Mouse (Mus musculus) liver, adult 2 months (tissue): ENCODE measurements around the gene Dchs2. TPM values are rescaled to one million over a fixed set of nuclear protein-coding genes. Genes with fewer than 3 reads are reported as not detected.
A peak's percentile ranks its signal among the peaks of the same experiment; 100 is the strongest.

Source experiments
- DNase-seq: peaks from one replicate; pipeline ENCODE4 v3.0.0-alpha.2; 2011; ENCODE audit warnings: low read depth, low spot score; ENCODE audit errors: extremely low read depth
- H3K27ac ChIP-seq: fragments of 200-500 bp; replicated peaks from 2 replicates; pipeline ENCODE4 v1.5.1; 2012; ENCODE audit warnings: low read depth, mild to moderate bottlenecking, control low read depth, inconsistent platforms, low read length; ENCODE audit not compliant: insufficient read depth
- H3K27me3 ChIP-seq: fragments of 200-500 bp; 2 replicates; pipeline ENCODE4 v1.6.1; 2012; ENCODE audit warnings: mild to moderate bottlenecking, moderate library complexity, low read length, inconsistent platforms; ENCODE audit not compliant: control insufficient read depth, insufficient read depth
- H3K36me3 ChIP-seq: fragments of 200-500 bp; 2 replicates; pipeline ENCODE4 v1.6.1; 2012; ENCODE audit warnings: low read length, inconsistent platforms; ENCODE audit not compliant: control insufficient read depth, insufficient read depth
- H3K4me1 ChIP-seq: fragments of 200-500 bp; 2 replicates; pipeline ENCODE4 v1.6.1; 2011; ENCODE audit warnings: low read length; ENCODE audit not compliant: control insufficient read depth, insufficient read depth
- H3K4me3 ChIP-seq: fragments of 200-500 bp; 2 replicates; pipeline ENCODE4 v1.5.1; 2011; ENCODE audit warnings: low read depth, mild to moderate bottlenecking, control low read depth, low read length, moderate library complexity; ENCODE audit not compliant: insufficient read depth
- H3K79me2 ChIP-seq: fragments of 200-500 bp; 2 replicates; pipeline ENCODE4 v1.6.1; 2012; ENCODE audit warnings: inconsistent platforms, mild to moderate bottlenecking, low read length, moderate library complexity; ENCODE audit not compliant: control insufficient read depth, insufficient read depth
- H3K9ac ChIP-seq: fragments of 200-500 bp; 2 replicates; pipeline ENCODE4 v1.6.1; 2012; ENCODE audit warnings: low read depth, mild to moderate bottlenecking, control low read depth, inconsistent platforms, low read length
- CTCF ChIP-seq: fragments of 200-500 bp; IDR thresholded peaks from 2 replicates; pipeline ENCODE4 v1.5.1; 2011; ENCODE audit warnings: low read depth, low read length, control low read depth
- POLR2A ChIP-seq: fragments of 200-500 bp; IDR thresholded peaks from 2 replicates; pipeline ENCODE4 v1.6.1; 2011; ENCODE audit warnings: low read length, control low read depth; ENCODE audit not compliant: insufficient read depth; ENCODE audit errors: extremely low read depth
- WGBS: fragments of 180-500 bp; shearing (Covaris S2); methylation state at CpG from one replicate; pipeline ENCODE4 v1.1.7; 2018; 5-methylcytosine and 5-hydroxymethylcytosine counted together
- polyA plus RNA-seq: library from polyadenylated mRNA; depleted of rRNA; stranded (reverse); fragments of >200 nt; gene quantifications from 2 replicates; pipeline ENCODE4 v1.2.3, GENCODE M21; 2012
- total RNA-seq: library from RNA; depleted of rRNA; stranded (reverse); fragments of >200 nt; gene quantifications from 2 replicates; pipeline ENCODE4 v1.2.3, GENCODE M21; 2014

The Dchs2 gene
- total and polyA plus RNA-seq, 2 experiments, result 0.01 to 0.09 TPM

- Histone ChIP-seq H3K36me3 (no peaks in the 10 kb centered on the region), H3K27me3 (no peaks in the 10 kb centered on the region), H3K9ac (no peak overlapping the region), H3K4me1 (no peaks in the 10 kb centered on the region), H3K27ac (no peak overlapping the region), H3K4me3 (no peak overlapping the region), H3K79me2 (no peaks in the 10 kb centered on the region)
- DNase-seq, result no peak
- TF ChIP-seq POLR2A (no peak), CTCF (no peak)
- WGBS, result 62% methylated on average over 9 of the region's 9 CpGs
Observed at GRCm38 (mm10) chr3:83270982-83271381, 143.2 kb downstream of the Dchs2 start.

GRCm38 (mm10) chr3:83273555-83274244, 146.0 kb downstream of the Dchs2 start:
- peak; percentile 43 for DNase-seq

GRCm38 (mm10) chr3:83275703-83276102, 148.0 kb downstream of the Dchs2 start:
- WGBS, result 49% methylated on average over 5 of the region's 5 CpGs
- Histone ChIP-seq H3K27me3 (no peaks in the 10 kb centered on the region), H3K4me1 (no peaks in the 10 kb centered on the region)

More at GRCm38 (mm10) chr3:83273555-83274244, 146.0 kb downstream of the Dchs2 start:
- H3K4me3 ChIP-seq, result no peak overlapping the region
- H3K79me2 ChIP-seq, result no peaks in the 10 kb centered on the region
- TF ChIP-seq CTCF (peak; percentile 15; the same call in 1 of the 2 replicates), POLR2A (no peak)
- no peaks in the 10 kb centered on the region for H3K27me3 ChIP-seq
- 35% methylated on average over 19 of the region's 19 CpGs for WGBS
- H3K27ac ChIP-seq, result no peak overlapping the region
- no peaks in the 10 kb centered on the region for H3K4me1 ChIP-seq
- H3K36me3 ChIP-seq, result no peaks in the 10 kb centered on the region
- no peak overlapping the region for H3K9ac ChIP-seq

GRCm38 (mm10) chr3:83283882-83284281, 156.1 kb downstream of the Dchs2 start:
- no peaks in the 10 kb centered on the region for H3K79me2 ChIP-seq
- H3K4me1 ChIP-seq, result no peaks in the 10 kb centered on the region
- WGBS, result 55% methylated on average over 1 of the region's 1 CpGs
- H3K4me3 ChIP-seq, result no peak overlapping the region
- H3K27me3 ChIP-seq, result no peaks in the 10 kb centered on the region
- no peak overlapping the region for H3K9ac ChIP-seq
- H3K36me3 ChIP-seq, result no peaks in the 10 kb centered on the region
- TF ChIP-seq POLR2A, result no peak
- no peak for TF ChIP-seq CTCF
- H3K27ac ChIP-seq, result no peak overlapping the region
- DNase-seq, result no peak

More at GRCm38 (mm10) chr3:83275703-83276102, 148.0 kb downstream of the Dchs2 start:
- TF ChIP-seq CTCF, result no peak
- no peak for TF ChIP-seq POLR2A
- no peaks in the 10 kb centered on the region for H3K79me2 ChIP-seq
- no peak for DNase-seq
- H3K27ac ChIP-seq, result no peak overlapping the region
- no peak overlapping the region for H3K4me3 ChIP-seq
- H3K36me3 ChIP-seq, result no peaks in the 10 kb centered on the region
- no peak overlapping the region for H3K9ac ChIP-seq

- H3K36me3 ChIP-seq, result no peaks in the 10 kb centered on the region
- H3K27ac ChIP-seq, result no peak overlapping the region
- H3K9ac ChIP-seq, result no peak overlapping the region
- H3K4me1 ChIP-seq, result no peaks in the 10 kb centered on the region
- no peaks in the 10 kb centered on the region for H3K79me2 ChIP-seq
- TF ChIP-seq CTCF (peak; percentile 40), POLR2A (no peak)
- peak; percentile 23 for DNase-seq
- WGBS, result 11% methylated on average over 11 of the region's 11 CpGs
- no peak overlapping the region for H3K4me3 ChIP-seq
- H3K27me3 ChIP-seq, result no peaks in the 10 kb centered on the region
Observed at GRCm38 (mm10) chr3:83286975-83287405, 159.2 kb downstream of the Dchs2 start.
